Mouse (Mus musculus): ENCODE results near the gene Tdrd1.

DNA sequence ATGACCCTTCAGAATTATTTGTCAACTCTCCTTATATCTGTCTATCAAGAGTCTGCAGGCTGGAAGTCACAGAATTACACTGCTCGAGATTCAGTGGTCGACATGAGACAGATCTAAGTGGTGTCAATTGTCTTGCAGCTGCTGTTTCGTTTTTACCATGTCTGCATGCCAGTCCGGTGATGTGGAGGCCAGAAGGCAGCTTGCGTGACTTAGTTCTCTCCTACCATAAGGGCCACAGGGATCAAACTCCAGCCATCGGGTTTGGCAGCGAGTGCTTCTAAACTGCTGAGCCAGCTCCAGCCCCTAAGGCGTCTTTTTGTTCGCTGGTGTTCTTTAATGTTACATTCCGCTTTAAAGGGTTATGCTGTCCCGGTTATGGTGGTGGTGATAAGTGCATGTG lies 2.3 kb downstream of the Tdrd1 start:
- TF ChIP-seq CTCF (IDR thresholded peaks at IDR 0.05; ENCODE audit: control insufficient read depth, insufficient read depth, insufficient replicate concordance, low read depth, low read length): no peak
- no peak for TF ChIP-seq POLR2A (IDR thresholded peaks at IDR 0.05; ENCODE audit: control insufficient read depth, low read depth, low read length)

All from testis, adult 2 months (tissue).